Mouse (Mus musculus) telencephalon, adult 2 months (tissue): ENCODE measurements around the gene Spata46.
A peak's percentile ranks its signal among the peaks of the same experiment; 100 is the strongest.

Source experiments
- DNase-seq: peaks from one replicate; pipeline ENCODE4 v3.0.0-alpha.2; 2011; ENCODE audit warnings: low read depth, low spot score

Spata46 gene

DNA sequence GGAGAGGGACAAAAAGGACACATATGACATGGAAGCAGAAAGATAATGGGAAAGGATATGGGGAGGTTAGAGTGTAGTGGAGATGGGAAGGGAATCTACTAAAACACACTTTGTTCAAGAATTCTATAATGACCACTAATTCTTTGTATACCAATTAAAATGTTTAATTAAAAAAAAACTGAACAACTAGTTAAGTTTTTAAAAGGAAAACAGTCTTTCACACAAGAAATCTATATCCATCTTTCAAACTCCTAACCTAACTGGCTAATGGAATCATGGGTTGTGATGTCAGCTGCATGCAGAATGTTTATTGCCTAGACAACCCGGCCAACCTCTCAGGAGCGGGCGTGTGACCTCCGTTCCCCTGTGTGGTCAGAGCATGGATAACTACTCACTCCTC lies at the start of gene Spata46:
TSS of gene Spata46 (plus strand) at position 301 of the 400 bp plus-strand sequence.
- no peak for DNase-seq

DNA sequence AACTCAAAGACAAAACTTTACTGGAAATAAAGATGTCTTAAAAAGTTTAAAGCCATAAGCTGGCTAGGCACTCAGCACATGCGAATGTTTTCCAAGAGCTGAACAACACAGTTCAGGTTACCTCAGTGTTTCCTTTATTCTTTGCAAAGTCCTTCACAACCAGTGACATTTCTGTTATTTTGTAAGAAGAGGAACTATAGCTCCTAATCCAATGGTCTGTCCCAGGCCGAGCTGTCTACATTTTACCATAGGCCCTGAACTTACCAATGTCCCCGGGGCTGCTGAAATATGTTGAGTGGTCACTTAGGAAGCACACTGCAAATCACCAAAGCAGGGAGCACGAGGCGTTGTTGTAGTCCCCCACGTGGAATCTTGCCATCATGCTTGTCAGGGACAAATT lies 38.3 kb upstream of the Spata46 start:
- DNase-seq, result no peak

DNA sequence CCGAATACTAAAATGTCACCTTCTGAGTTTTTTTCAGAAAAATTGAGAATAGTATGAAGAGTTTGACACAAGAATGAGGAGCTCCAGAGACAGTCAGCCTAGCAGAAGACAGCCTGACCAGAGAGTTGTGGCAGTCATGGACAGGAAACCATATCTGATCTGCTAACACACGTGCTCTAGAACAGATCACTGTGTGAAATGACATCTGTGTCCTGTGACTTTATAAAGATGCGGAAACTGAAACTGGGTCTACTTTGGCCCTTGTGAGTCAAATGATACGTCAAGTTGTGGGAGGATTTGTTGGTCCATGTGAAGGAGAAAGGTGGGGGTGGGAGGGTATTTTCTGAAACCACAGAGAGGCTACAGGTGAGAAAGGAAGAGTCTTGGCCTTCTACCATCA lies 37.9 kb upstream of the Spata46 start:
- DNase-seq, result no peak

DNA sequence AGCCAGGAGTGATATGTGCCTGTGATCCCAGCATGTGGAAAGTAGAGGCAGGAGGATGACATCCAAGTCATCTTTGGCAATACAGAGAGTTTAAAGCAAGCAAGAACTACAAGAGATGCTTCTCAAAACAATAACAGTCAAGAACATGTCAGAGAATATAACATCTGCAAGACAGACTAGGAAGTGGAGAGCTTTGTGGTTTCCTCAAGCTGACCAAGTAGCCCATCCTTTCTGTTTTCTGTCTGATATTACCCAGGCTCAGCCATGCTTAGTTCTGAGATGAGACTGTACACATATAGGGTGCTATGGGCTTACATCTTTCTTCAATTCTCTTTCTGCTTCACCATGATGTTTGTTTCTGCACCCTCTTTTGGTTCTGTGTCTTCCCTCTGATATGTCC lies 35.4 kb upstream of the Spata46 start:
- DNase-seq, result no peak

DNA sequence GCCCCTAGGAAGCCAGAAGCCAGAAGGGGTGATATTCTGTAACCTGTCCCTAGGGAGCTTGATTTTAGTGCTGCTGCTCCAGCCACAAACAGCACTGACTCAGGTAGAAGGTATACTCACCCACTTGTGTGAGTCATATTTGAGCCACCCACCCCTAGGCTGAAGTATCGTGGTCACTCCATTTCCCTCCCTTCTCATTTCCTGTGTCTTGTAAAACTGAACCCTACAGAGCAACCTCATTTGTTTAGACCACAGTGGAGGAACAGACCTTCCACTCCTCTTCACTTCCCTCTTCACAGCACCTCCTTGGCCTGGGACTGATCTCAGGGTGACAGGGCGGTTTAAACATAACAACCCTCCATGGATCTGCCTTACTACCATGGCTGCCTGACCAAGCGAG lies 31.6 kb upstream of the Spata46 start, which contains the start of gene Sh2d1b1:
TSS of gene Sh2d1b1 (plus strand) at position 305 of the 400 bp plus-strand sequence.
- no peak for DNase-seq

DNA sequence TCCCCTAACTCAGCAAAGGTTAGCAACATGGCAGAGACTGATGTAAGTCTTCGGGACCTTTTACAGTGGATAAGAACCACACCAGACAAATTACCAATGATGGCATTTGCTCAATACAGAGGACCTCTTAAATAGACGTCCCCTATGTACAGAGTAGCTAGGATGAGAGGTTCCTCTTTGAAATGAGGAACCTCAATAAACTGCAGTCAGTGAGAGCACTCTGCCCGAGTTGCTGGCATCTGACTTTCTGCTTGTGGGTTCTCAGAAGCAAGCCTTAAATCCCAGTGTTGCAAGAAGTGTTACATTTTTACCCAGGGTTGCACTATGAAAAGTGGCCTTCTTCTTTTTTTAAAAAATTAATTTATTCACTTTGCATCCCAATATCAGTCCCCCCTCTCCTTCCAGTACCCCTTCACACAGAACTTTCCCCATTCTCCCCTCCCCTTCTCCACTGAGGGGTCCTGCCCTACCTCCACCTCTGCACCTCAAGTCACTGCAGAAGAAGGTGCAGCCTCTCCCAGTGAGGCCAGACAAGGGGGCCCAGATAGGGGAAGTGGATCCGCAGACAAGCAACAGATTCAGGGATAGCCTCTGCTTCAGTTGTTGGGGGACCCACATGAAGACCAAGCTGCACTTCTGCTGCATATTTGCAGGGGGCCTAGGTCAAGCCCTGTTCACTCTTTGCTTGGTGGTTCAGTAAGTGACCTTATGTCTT lies 26.0 kb upstream of the Spata46 start:
- no peak for DNase-seq

DNA sequence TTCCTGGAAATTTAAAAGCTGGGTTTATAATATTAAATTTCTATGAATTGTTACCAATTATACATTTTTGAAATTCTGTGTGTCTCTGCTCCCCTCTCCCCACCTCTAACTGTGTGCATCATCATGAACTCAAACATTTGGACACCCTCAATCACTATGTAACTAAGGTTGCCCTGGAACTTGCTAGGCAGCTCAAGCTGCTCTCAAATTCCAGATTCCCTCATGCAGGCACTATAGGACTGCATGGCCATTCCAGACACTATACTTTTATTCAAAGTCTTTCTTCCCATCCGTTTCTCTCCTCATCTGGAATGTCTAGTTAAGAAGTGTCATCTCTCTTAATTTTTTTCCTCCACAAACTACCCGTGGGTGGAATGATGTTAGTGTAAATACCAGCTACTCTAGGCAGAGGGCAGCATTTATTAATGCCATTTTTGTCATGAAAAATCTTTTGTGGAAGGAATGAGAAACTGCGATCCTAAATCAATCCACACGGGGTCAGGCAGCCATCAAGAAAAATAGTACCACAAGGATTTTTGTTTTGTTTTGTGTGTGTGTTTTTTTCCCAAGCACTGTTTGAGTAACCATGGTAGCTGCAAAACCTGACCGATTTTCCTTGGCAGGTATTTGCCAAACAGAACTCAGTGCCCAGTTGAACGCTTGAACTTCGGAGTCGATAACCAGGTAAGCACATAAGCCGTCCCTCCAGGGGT lies 16.2 kb upstream of the Spata46 start:
- DNase-seq, result peak; percentile 78

DNA sequence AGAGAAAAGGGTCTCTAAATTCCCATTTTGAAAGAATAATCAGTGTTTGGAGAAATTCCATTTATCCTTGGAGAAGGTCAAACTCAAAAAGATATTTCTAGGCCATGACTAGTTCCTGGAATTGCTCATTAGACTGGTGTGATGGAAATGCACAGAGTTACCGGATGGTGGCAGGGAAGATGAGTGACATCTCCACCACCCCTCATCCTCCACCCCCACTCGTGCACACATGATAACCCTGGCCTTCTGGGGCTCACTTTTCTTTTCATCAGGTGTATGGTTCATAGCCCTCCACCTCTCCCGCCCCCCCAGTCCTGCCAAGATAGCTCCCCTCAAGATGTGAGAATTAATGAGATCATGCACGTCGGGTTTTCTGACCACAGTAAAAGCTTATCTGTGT lies 15.3 kb upstream of the Spata46 start:
- DNase-seq, result no peak

DNA sequence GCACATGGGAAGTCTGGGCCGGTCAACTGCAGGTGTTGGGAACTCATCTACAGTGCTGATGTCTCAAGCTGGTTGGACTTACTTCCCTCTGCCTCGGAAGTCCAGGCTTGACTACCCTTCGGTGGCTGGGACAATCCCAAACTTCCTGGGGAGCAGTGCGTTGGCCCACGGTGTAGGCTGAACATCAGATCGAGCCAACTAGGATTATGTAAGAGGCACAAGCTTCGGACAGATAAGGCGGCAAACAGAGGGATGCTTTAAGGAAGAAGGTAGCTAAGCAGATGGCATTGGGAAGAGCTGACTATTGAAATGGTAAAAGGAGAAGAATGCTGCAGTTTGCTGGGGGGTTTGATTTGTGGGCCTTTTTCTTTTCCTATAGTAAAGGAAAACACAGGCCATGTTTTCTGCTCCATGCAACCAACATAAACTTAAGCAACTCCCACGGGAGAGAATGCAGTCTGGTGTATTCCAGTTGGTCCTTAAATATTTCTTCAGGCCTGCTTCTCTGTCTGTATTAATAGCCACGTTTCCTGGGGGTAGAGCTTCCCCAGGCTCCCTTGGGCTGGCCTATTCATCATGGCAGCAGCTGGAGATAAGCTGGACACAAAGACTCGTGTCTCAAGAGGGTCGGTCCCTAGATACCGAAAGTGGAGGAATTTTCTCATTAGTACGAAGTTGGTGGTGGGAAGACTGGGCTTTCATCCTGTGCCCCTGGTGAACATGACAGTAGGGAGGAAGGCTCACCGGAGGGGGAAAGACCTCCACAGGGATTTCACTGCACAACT lies 13.6 kb upstream of the Spata46 start:
- no peak for DNase-seq

DNA sequence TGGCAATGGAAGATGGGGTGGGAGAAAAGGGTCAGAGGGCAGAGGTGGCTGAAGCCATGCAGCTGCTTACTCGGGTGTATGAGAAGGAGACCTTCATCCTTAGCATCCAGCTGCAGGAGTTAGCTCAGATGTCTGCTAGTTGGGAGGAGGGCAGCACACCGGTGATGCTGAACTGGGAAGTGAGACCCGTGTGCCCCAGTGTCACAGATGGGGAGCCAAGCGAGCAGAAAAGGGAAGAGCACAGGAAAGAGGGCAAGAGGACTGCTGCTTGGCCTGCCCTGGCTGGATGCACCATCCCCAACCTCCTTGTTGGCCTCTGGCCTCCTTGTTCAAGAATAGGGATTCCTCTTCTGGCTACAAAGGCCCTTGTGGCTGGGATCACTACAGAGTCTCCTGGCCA lies 9.1 kb upstream of the Spata46 start:
- no peak for DNase-seq

DNA sequence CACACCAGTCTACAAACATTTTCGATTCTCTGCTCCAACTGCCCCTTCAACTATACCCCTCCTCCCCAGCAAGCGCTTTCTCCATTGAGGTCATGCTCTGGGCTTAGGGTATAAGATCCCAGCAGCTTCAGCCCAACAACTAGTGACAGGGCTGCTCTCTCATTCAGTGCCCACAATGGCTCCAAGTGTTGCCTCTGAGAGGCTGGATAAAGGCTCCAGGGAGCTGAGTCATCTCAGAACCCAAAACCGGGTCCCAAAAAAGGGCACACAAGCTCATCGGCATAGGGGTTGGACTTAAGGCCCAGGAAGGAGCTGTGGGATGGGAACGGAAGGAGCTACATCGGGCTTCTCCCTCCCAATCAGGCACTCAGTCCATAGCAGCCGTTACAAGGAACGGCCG lies 6.9 kb upstream of the Spata46 start:
- DNase-seq, result no peak

DNA sequence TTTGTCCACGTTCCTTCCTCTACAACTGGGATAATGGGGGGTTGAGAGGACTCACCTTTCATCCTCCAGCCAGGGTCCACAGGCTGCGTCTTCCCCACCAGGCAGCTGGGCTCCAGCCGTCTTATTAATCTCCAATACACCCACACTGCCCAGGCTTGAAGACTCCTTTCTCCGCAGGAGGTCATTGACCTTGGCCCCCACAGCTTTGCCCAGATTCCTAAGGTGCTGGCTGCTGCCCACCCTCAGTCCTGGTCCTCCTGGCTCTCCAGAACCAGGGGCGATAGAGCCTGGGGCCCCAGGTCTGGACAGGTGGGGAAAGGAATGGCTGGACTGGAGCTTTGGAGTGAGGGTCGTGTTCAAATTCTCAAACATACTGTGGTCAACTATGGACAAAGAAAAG lies 6.1 kb upstream of the Spata46 start:
- DNase-seq, result no peak

DNA sequence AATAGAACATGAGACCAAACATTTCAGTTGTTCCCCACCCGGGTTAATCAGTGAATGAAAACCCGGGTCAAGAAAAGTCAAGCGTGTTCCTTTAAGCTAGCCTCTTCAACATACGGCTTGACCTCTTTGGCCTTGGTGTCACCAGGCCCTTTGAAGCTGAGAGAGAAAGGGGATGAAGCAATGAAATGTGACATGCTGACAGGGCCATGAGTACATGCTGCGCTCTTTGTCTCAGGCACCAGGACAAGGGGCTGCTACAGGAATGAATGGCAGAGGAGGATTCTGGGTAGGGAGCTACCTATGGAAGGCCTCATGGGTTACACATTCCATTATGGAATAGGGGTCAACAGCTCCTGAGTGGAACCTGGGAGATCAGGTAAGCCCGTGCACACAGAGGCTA lies 5.5 kb upstream of the Spata46 start:
- no peak for DNase-seq

DNA sequence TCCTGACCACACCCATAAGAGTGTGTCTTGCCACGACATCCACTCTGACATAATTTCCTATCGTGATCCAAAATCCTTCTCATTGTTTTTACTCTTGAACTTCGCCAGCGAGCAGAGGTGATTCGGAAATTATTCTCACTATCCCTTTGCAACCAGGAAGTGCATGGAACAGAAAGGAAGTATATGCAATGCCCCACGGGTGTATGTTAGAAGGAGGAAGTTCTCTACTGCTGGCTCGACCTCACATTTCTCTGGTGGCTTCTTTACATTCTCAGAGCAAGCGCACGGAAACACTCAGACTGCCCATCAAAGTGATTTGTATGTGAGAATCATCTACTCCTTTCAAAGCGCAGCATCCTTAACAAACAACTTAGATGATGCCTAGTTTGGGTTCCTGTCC lies 3.6 kb upstream of the Spata46 start:
- no peak for DNase-seq

DNA sequence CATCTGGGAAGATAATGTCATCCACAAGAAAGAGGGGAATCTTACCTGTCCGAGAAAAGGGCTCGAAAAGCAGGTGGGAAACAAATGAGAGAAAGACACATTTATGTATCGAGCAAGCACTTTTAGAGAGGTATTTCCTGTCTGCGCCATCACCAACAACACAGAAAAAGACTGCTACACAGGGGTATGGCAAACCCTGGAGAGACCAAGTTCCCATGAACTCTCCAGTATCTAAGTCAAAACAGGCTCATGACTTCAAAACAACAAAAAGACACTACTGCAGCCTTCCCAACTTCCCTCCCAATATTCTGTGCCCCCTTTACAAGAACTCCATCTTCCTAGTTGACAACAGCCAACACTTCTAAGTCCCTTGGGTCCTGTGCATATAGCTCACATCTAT lies 2.4 kb upstream of the Spata46 start, which contains the start of gene Gm7694:
TSS of gene Gm7694 (minus strand) at position 101 of the 400 bp plus-strand sequence.
- no peak for DNase-seq

DNA sequence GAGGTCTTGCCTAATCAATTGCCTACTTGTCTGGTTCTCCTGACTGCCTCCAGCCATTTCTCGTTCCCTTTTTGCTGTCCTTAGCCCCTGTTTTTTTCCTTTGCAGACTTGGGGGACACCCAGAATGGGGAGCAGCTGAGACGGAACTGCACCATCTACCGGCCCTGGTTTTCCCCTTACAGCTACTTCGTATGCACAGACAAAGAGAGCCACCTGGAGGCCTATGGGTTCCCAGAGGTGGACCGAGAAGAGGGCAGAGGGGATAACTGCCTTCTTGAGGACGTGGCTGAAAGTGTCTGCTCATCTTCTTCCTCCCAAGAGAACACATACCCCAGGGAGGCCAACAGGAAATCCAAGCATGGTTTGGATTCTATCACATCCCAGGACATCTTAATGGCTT lies 2.8 kb downstream of the Spata46 start:
- DNase-seq, result no peak

DNA sequence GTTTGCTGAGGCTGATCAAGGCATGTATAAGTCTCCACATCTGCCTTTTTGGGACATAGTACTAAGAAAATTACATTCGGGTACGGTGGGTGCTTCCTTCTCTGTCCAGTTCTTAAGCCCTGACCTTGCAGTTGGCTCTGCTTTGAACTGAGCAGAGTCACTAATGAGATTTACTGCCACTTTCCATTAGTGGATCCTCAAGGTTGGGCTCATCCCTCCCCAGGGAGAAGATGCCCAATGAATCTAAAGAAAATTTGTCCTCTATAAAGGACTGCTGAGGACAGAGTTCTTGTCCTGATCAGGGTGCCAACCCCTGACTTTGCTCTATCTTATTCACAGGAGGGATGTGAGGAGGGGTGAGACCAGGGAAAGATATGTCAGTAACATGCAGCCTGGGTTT lies 13.4 kb downstream of the Spata46 start:
- DNase-seq, result no peak

DNA sequence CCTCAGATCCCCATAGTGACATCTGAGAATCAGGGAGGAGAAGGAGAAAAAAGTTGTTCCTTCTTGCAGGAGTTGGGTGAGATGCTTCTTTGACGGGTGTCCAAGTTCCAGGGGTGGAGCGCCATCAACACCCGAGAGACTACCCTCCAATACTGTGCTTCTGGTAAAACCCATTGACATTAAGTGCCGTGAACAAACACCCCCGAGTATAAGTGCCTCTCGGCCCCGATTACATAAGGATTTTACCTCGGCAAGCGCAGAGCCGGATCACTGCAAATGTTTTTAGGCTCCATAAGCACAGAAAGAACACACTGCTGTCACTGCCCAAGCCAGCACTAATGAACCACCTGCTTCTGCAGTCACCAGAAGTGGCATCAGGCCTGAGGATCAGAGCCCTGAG lies 14.4 kb downstream of the Spata46 start:
- DNase-seq, result no peak

DNA sequence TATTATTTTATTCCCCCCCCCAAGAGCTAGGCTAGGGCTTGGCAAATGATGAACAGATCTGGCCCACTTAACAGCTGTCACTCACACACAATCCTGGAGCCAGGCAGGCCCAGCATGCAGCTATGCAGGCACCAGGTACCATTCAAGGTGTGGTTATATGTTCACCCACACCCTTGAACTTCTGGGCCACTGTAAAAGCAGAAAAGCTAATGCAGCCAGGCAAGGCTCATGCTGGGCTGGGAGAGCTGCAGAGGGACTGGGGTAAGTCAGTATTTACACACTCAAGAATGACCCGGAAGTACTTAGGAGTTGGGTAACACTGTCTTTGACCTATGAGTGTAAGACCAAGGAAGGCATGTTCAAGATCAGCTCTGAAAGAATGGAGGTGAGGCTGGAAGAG lies 15.7 kb downstream of the Spata46 start:
- DNase-seq, result no peak

DNA sequence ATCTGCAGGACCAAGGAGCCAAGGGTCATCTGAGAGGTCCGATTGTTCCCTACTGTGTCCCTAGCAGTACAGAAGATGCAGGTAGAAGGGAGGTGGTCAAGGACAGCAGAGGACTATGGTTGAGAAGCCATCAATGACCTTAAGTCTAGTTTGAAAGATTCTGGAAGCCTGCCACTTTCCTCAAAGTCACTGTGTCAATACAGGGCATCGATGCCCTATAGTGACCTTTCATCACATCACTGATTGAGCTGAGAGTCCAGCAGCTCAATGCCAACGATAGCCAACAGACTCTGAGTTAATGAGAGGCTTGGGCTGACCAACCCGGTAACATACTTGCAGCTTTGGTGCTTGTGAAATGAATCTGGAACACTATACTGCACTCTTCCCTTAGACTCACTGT lies 16.7 kb downstream of the Spata46 start:
- DNase-seq, result no peak

DNA sequence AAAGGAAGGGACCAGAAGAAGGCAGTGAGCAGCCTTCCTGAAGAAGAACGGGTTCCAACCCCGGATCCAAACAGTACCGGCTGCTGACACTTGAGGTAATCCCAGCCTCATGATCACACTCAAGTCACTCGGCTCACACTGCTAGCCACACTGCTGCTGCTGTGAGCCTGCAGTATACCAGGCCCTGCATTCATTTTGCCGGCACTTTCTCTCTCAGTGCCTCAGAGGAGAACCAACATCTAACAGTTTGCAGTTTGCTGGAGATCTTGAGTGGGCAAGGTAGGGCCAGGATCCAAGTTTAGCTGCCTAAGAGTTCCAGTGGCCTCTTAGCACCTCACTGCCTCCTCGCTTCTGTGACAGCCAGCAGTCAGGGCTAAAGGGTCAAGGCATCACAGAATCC lies 23.3 kb downstream of the Spata46 start:
- DNase-seq, result no peak

DNA sequence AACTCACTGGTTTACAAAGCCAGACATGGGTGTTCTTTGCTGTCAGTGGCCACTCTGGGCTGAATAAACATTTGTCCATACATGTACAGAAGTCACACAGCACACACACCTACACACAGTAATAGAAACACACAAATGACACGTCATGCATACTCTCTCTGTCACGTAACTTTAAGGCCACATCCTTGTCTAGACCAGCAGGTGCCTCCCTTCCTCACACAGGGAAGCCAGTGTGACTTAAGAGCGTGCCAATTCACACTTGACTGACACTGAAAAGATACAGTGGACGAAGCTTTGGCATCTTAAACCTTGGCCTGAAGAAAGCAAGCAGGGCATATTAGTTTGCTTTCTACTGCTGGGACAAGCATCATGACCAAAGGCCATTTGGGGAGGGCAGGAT lies 24.2 kb downstream of the Spata46 start:
- DNase-seq, result no peak

DNA sequence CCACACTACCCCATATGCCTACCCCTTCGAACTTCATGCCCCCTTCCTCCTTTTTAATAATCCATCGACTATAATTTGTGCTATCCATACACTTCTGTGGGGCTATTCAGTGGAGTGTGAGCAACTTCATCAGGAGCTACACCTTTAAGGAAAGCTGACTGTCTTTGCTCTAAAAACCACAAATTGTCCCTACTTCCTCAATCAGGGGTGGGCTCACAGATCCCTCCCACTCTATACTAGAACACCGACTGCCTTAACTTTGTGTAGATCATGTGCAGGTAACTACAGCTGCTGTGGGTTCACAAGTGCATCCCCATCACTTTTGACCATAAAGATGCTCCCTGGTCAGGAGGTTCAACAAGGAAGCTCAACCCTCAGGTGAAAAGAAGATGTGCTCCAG lies 31.3 kb downstream of the Spata46 start:
- DNase-seq, result no peak
